Mouse (Mus musculus) limb, embryonic 12.5 days (tissue): Measurements from ENCODE around the gene Stk40. TPM values are rescaled to one million over a fixed set of nuclear protein-coding genes. Genes with fewer than 3 reads are reported as not detected.
A peak's percentile ranks its signal among the peaks of the same experiment; 100 is the strongest.

Experiments used
- ATAC-seq: fragments of 200-750 bp; cut with Nextera tagmentation; 2 replicates; pipeline ENCODE4 v1.8.0; 2017; ENCODE audit warnings: low read depth, moderate TSS enrichment; ENCODE audit not compliant: insufficient number of reproducible peaks, insufficient read depth, low FRiP score, low TSS enrichment
- H3K27ac ChIP-seq: fragments of 300-500 bp; sonication (generic); 2 replicates; pipeline ENCODE4 v1.5.1; 2016; ENCODE audit warnings: mild to moderate bottlenecking, moderate library complexity
- H3K27me3 ChIP-seq: fragments of 300-500 bp; sonication (generic); 2 replicates; pipeline ENCODE4 v1.6.1; 2016; ENCODE audit warnings: mild to moderate bottlenecking, moderate library complexity
- H3K36me3 ChIP-seq: fragments of 300-500 bp; sonication (generic); 2 replicates; pipeline ENCODE4 v1.6.1; 2016; ENCODE audit warnings: mild to moderate bottlenecking, moderate library complexity
- H3K4me1 ChIP-seq: fragments of 300-500 bp; sonication (generic); replicated peaks from 2 replicates; pipeline ENCODE4 v1.6.1; 2016
- H3K4me2 ChIP-seq: fragments of 300-500 bp; sonication (generic); 2 replicates; pipeline ENCODE4 v1.6.1; 2016; ENCODE audit warnings: mild to moderate bottlenecking, moderate library complexity
- H3K4me3 ChIP-seq: fragments of 300-500 bp; sonication (generic); replicated peaks from 2 replicates; pipeline ENCODE4 v1.5.1; 2016; ENCODE audit warnings: mild to moderate bottlenecking
- H3K9ac ChIP-seq: fragments of 300-500 bp; sonication (generic); replicated peaks from 2 replicates; pipeline ENCODE4 v1.6.1; 2016; ENCODE audit warnings: mild to moderate bottlenecking, moderate library complexity
- H3K9me3 ChIP-seq: fragments of 300-500 bp; sonication (generic); 2 replicates; pipeline ENCODE4 v1.6.1; 2016; ENCODE audit warnings: mild to moderate bottlenecking, moderate library complexity
- WGBS: fragments of 180-500 bp; shearing (Covaris S2); methylation state at CpG from one replicate; pipeline ENCODE4 v1.1.7; 2016; 5-methylcytosine and 5-hydroxymethylcytosine counted together
- polyA plus RNA-seq: library from polyadenylated mRNA; unstranded; fragments of >200 nt; fragmentation: Nextera tagmentation; extraction: Ambion mirVana; gene quantifications from 2 replicates; pipeline ENCODE4 v1.2.1, GENCODE M21; 2016

The Stk40 gene
- polyA plus RNA-seq, 1 experiment from 2014 or later = 41.1 TPM

- ATAC-seq = no peak
- Histone ChIP-seq H3K9ac (peak overlapping the region; percentile 40; the same call in 1 of the 2 replicates), H3K27me3 (no peaks in the 10 kb centered on the region), H3K9me3 (no peaks in the 10 kb centered on the region), H3K4me3 (0 out of 2 replicates have a peak overlapping the region, but pooled peaks have one; percentile 6), H3K4me1 (peaks cover 47% of the 10 kb centered on the region), H3K36me3 (no peaks in the 10 kb centered on the region), H3K4me2 (peak overlapping the region; percentile 42), H3K27ac (peak overlapping the region; percentile 82)
- 22% methylated on average over 7 of the region's 7 CpGs for WGBS
These were observed 7.4 kb downstream of the Stk40 start for GRCm38 (mm10) chr4:126111153-126111549.

- no peak overlapping the region for H3K4me3 ChIP-seq
- H3K36me3 ChIP-seq = peaks cover 8% of the 10 kb centered on the region; the same call in 1 of the 2 replicates
- H3K4me2 ChIP-seq = no peak overlapping the region
- H3K4me1 ChIP-seq = peaks cover 38% of the 10 kb centered on the region
- no peak overlapping the region for H3K9ac ChIP-seq
- H3K9me3 ChIP-seq = no peaks in the 10 kb centered on the region
- H3K27ac ChIP-seq = no peak overlapping the region
- 86% methylated on average over 4 of the region's 4 CpGs for WGBS
- H3K27me3 ChIP-seq = no peaks in the 10 kb centered on the region
- no peak for ATAC-seq
These were observed 9.5 kb downstream of the Stk40 start for GRCm38 (mm10) chr4:126113243-126113642.

- no peak overlapping the region for H3K4me2 ChIP-seq
- ATAC-seq = no peak
- 13% methylated on average over 6 of the region's 6 CpGs for WGBS
- no peak overlapping the region for H3K27ac ChIP-seq
- H3K36me3 ChIP-seq = peaks cover 14% of the 10 kb centered on the region; the same call in 1 of the 2 replicates
- H3K9ac ChIP-seq = no peak overlapping the region
- no peaks in the 10 kb centered on the region for H3K9me3 ChIP-seq
- no peaks in the 10 kb centered on the region for H3K27me3 ChIP-seq
- H3K4me1 ChIP-seq = peaks cover 31% of the 10 kb centered on the region
- no peak overlapping the region for H3K4me3 ChIP-seq
These were observed 10.2 kb downstream of the Stk40 start for GRCm38 (mm10) chr4:126113943-126114342.

- Histone ChIP-seq H3K9ac (no peak overlapping the region; the same call in 1 of the 2 replicates), H3K36me3 (peaks cover 17% of the 10 kb centered on the region; the same call in 1 of the 2 replicates), H3K4me3 (no peak overlapping the region), H3K4me1 (peaks cover 22% of the 10 kb centered on the region), H3K27ac (no peak overlapping the region), H3K4me2 (no peak overlapping the region), H3K9me3 (no peaks in the 10 kb centered on the region), H3K27me3 (no peaks in the 10 kb centered on the region)
- ATAC-seq = no peak
- 89% methylated on average over 9 of the region's 9 CpGs for WGBS
These were observed 11.7 kb downstream of the Stk40 start for GRCm38 (mm10) chr4:126115411-126115810.

GRCm38 (mm10) chr4:126115871-126116521 lies 12.2 kb downstream of the Stk40 start:
- no peak for ATAC-seq
- peaks cover 17% of the 10 kb centered on the region for H3K4me1 ChIP-seq
- no peaks in the 10 kb centered on the region for H3K27me3 ChIP-seq
- H3K9ac ChIP-seq = no peak overlapping the region; the same call in 1 of the 2 replicates
- no peak overlapping the region for H3K4me2 ChIP-seq
- H3K36me3 ChIP-seq = peaks cover 23% of the 10 kb centered on the region; the same call in 1 of the 2 replicates
- H3K27ac ChIP-seq = peak overlapping the region; percentile 45; the same call in 1 of the 2 replicates
- H3K9me3 ChIP-seq = no peaks in the 10 kb centered on the region
- WGBS = 62% methylated on average over 6 of the region's 6 CpGs
- H3K4me3 ChIP-seq = no peak overlapping the region

- no peak overlapping the region for H3K4me2 ChIP-seq
- H3K36me3 ChIP-seq = peaks cover 31% of the 10 kb centered on the region; the same call in 1 of the 2 replicates
- 79% methylated on average over 8 of the region's 8 CpGs for WGBS
- H3K27ac ChIP-seq = no peak overlapping the region
- no peaks in the 10 kb centered on the region for H3K27me3 ChIP-seq
- peaks cover 10% of the 10 kb centered on the region; the same call in 1 of the 2 replicates for H3K4me1 ChIP-seq
- H3K4me3 ChIP-seq = no peak overlapping the region
- ATAC-seq = no peak
- no peak overlapping the region for H3K9ac ChIP-seq
- no peaks in the 10 kb centered on the region for H3K9me3 ChIP-seq
These were observed 13.4 kb downstream of the Stk40 start for GRCm38 (mm10) chr4:126117116-126117515.

GRCm38 (mm10) chr4:126118651-126119050 lies 14.9 kb downstream of the Stk40 start:
- Histone ChIP-seq H3K27ac (no peak overlapping the region), H3K9ac (no peak overlapping the region), H3K4me3 (no peak overlapping the region), H3K4me1 (peaks cover 10% of the 10 kb centered on the region; the same call in 1 of the 2 replicates), H3K36me3 (peaks cover 37% of the 10 kb centered on the region; the same call in 1 of the 2 replicates), H3K4me2 (no peak overlapping the region), H3K27me3 (no peaks in the 10 kb centered on the region), H3K9me3 (no peaks in the 10 kb centered on the region)
- WGBS = 93% methylated on average over 4 of the region's 4 CpGs
- ATAC-seq = no peak

- no peak overlapping the region for H3K9ac ChIP-seq
- H3K36me3 ChIP-seq = peaks cover 41% of the 10 kb centered on the region; the same call in 1 of the 2 replicates
- no peaks in the 10 kb centered on the region for H3K9me3 ChIP-seq
- H3K27me3 ChIP-seq = no peaks in the 10 kb centered on the region
- ATAC-seq = no peak
- peaks cover 10% of the 10 kb centered on the region; the same call in 1 of the 2 replicates for H3K4me1 ChIP-seq
- H3K4me2 ChIP-seq = no peak overlapping the region
- H3K27ac ChIP-seq = no peak overlapping the region
- WGBS = 79% methylated on average over 1 of the region's 1 CpGs
- no peak overlapping the region for H3K4me3 ChIP-seq
These were observed 15.3 kb downstream of the Stk40 start for GRCm38 (mm10) chr4:126119051-126119450.

- Histone ChIP-seq H3K27me3 (no peaks in the 10 kb centered on the region), H3K9ac (no peak overlapping the region), H3K9me3 (no peaks in the 10 kb centered on the region), H3K4me1 (peaks cover 10% of the 10 kb centered on the region; the same call in 1 of the 2 replicates), H3K4me3 (no peak overlapping the region), H3K36me3 (peaks cover 51% of the 10 kb centered on the region), H3K27ac (no peak overlapping the region), H3K4me2 (no peak overlapping the region)
- WGBS = 86% methylated on average over 5 of the region's 5 CpGs
- ATAC-seq = no peak
These were observed 16.3 kb downstream of the Stk40 start for GRCm38 (mm10) chr4:126120052-126120451.

GRCm38 (mm10) chr4:126120506-126120905 lies 16.7 kb downstream of the Stk40 start:
- Histone ChIP-seq H3K4me2 (no peak overlapping the region), H3K9ac (no peak overlapping the region), H3K27ac (no peak overlapping the region), H3K4me1 (peaks cover 7% of the 10 kb centered on the region; the same call in 1 of the 2 replicates), H3K4me3 (no peak overlapping the region), H3K27me3 (no peaks in the 10 kb centered on the region), H3K9me3 (no peaks in the 10 kb centered on the region), H3K36me3 (peaks cover 56% of the 10 kb centered on the region)
- WGBS = 89% methylated on average over 2 of the region's 2 CpGs
- ATAC-seq = no peak

- no peak overlapping the region for H3K9ac ChIP-seq
- peaks cover 74% of the 10 kb centered on the region for H3K36me3 ChIP-seq
These were observed 19.7 kb downstream of the Stk40 start for GRCm38 (mm10) chr4:126123309-126124040.

More at GRCm38 (mm10) chr4:126123309-126124040, 19.7 kb downstream of the Stk40 start:
- H3K27ac ChIP-seq = no peak overlapping the region
- H3K4me2 ChIP-seq = no peak overlapping the region
- 89% methylated on average over 10 of the region's 10 CpGs for WGBS
- H3K4me3 ChIP-seq = no peak overlapping the region
- H3K27me3 ChIP-seq = no peaks in the 10 kb centered on the region
- ATAC-seq = no peak
- no peaks in the 10 kb centered on the region for H3K9me3 ChIP-seq
- no peaks in the 10 kb centered on the region for H3K4me1 ChIP-seq
